Mouse (Mus musculus): ENCODE measurements around the gene Gm21188.
"Not testable (repeated sequence)": the region's sequence is repeated elsewhere in the genome, so short reads cannot be mapped to it uniquely, and the experiment has no call there.

The Gm21188 gene

DNA sequence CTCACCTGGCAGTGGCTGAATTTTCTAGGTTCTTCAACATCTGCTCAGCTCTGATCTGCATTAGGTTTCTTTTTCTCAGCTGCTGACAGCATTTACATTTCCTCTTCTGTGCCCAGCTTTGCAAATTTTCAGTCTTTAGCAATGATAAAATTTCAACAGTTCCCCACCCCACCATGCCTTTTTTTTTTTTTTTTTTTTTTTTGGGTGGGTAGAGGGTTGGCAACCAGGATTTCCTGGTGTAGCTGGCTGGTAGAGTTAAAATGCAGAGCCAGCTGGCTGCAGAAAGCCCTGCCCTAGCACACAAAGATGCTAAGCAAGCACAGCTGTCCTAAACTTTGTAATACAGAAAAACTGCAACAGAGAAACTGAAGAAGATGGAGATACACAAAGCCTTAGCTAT lies at the start of gene Gm21188:
Gm21188 (minus strand) TSS at position 110 of the 400 bp plus-strand sequence.
- DNase-seq = not testable (repeated sequence)

DNA sequence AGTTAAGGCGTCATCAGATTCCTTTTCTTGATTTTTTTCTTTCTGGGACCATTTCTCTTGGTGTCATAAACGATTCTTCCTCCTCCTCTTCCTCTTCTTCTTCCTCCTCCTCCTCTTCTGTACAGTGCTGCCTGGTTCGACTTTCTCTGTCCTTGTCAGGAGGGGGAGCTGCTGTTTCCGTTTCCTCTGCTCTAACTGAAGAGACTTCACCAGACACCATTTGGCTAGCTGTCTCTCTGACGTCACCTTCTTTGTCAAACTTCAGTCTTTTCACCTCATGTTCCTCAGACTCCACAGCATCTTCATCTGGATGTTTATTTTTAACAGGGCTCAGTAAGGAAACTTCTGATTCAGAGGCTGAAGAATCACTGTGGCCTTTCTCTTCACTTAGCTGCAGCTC lies 47.3 kb upstream of the Gm21188 start:
- not testable (repeated sequence) for DNase-seq

DNA sequence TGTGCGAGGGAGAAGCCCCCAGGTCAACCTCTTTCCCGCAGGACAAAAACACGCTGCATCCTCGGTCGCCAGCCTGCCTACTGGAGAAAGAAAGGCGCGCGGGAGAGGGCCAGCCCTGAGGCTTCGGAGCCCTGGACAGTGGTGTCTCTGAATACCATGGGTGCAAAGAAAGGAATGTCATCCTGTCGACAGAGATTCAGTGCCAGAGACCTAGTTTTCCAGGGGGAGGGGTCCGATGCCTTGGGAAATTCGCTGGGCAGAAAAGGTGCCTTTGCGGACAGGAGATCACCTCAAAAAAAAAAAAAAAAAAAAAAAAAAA lies 44.9 kb upstream of the Gm21188 start:
- DNase-seq = not testable (repeated sequence)

DNA sequence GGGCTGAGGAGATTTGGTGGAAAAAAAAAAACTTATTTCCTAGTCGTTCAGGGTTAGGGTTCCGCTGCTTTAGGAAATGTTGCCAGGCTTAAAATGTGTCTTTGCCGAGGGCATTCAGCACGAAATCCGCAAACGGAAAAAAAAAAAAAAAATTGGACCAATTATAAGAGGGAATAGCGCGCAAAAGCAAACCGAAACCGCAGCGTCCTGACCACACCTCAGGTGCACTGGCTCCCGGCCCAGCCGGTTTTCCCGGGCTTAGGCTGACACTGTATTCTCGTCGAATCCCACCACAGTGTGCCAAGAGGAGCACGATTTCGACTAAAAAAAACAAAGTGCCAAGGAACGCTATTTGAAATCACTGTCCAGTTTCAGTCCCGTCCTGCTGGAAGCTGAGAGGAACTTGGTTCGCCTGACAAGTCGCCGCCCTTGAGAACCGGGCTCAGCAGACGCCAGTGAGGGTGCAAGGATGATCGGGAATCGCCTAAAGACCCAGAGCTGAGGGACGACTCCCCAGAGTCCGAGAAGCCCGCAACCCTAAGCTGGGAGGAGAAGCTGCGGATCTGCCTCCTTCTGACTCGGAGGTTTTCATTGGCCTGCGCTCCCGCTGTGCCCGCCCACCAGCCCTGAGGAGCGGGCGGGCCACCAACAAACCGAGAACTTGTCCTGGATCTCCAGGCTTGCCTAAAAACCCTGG lies 44.4 kb upstream of the Gm21188 start:
- DNase-seq = not testable (repeated sequence)

DNA sequence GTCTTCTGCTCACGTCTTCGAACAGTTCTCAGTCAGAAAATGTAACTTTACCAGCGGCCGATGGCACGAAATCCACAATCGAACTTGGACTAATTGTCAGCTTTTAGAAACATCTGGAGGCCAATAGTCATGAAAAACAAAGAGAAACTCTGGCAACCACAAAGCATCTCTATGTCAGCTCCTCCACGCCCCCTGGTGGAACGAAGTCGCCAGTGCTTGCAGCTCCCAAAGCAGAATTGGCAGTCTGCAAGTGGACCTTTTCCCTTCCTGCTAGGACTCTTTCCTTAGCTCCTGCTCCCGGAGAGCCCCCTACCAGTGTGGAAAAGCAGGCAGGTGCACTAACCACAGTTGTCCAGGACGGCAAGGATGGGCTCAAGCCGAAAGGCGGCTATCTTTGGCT lies 41.0 kb upstream of the Gm21188 start:
- not testable (repeated sequence) for DNase-seq

DNA sequence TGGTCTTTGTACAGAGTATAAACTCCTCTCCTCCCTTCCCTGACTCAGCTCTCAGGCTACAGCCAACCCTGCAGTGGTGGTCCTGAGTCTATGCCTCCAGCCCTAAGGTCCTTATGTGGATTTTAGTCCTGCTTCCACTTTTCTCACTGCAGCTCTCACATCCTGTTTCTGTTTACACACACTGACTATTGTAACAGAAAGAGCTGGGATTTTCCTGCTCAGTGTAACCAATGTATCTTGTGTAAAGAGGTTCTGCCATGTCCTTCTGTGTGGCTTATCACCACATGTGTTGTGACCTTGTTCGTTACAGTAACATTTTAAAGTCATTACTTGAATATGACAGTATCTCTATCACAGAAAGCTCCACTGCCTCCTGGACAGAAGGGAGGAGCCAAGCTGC lies 27.6 kb upstream of the Gm21188 start:
- not testable (repeated sequence) for DNase-seq

DNA sequence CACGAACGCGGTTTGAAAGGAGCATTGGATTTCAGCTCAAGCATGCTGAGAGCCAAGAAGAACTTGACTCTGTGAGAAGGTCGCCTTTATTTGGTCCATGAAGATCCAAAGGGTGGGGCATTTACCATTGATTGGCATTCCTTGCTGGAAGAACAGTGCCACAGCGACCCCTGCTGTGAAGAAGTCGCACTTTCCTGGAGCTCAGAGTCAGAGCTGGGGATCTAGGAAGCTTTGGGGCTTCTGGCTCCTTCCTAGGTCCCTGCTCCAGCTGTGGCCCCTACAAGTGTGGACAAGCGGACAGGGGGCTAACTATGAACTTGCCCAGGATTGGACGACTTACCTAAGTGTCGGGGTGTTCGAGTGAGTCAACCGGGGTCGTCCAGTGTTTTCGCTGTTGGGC lies 18.9 kb upstream of the Gm21188 start:
- DNase-seq = not testable (repeated sequence)

DNA sequence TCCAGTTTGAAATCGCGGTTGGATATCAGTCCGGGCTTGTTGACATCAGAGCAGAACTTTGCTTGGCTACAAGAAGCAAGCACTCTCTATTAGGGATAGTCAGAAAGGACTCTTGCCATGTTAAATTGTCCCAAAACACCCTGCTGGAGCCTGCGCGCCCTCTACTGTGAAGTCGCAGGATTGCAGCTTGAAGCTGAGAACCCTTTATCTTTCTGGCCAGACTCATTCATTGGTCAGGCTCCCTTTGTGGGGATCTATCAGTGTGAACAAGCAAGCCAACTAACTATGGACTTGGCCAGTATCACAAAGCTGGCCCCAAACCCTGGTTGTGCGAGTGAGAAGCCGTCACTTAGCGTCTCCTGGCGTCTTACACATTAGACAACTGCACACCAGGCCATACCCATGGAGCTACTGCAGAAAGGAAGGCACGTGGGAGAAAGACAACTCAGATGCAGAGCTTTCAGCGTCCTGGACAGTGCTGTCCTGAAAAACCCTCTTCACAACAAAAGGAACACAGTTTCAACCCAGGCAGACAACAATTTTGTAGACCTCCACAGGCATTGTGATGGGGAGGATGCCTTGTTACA lies 18.1 kb upstream of the Gm21188 start:
- DNase-seq = not testable (repeated sequence)

DNA sequence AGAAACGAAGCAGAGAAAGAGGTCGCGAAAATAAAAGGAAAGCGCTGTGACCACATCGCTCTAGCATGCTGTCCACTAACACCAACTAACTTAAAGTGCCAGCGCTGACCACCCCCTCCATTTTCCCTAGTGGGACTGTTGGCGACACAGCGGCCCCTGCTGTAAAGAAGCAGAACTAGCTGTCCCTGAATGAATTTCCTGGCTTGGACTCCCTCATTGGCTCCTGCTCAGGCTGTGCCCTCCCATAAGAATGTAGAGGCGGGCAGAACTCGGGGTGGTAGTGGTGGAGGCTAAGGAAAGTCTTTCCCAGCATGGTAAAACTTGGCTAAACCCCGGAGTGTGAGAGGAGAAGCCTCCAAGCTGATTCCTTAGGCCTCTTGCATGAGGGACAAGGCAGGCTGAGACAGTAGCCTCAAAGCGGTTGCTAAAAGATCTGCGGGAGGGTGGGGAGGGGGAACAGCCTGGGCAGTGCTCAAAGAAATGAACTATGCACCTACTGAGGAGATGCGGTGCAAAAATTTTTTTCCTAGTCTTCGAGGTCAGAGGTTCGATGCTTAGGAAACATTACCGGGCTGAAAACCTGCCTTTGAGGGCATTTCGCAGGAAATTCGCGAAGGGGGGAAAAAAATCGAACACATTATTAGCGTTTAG lies 11.6 kb upstream of the Gm21188 start:
- DNase-seq = not testable (repeated sequence)

DNA sequence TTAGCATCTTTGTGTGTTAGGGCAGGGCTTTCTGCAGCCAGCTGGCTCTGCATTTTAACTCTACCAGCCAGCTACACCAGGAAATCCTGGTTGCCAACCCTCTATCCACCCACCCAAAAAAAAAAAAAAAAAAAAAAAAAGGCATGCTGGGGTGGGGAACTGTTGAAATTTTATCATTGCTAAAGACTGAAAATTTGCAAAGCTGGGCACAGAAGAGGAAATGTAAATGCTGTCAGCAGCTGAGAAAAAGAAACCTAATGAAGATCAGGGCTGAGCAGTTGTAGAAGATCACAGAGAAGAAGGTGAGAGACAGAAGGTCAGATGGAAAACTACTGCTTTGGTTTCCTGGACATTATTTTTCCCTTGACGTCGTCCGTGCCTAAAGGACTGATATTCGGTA lies 10.9 kb upstream of the Gm21188 start:
- not testable (repeated sequence) for DNase-seq

DNA sequence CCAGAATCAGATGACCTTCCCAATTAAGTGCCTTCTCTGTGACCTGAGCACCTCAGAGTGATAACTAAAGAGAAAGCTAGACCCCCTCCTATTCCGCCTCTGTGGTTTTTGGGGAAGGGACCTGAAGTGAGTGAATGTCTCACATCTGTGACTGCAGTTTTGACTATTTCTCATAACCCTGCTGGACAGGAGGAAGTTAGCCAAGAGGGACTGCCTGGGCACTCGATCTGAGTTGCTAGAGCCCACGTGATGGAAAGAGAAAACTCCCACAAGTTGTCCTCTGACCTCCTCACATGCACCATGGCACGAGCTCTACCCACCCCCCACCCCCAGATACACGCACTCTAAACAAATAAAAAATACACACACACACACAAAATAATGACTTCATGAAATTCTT lies 3.4 kb downstream of the Gm21188 start:
- DNase-seq = not testable (repeated sequence)

DNA sequence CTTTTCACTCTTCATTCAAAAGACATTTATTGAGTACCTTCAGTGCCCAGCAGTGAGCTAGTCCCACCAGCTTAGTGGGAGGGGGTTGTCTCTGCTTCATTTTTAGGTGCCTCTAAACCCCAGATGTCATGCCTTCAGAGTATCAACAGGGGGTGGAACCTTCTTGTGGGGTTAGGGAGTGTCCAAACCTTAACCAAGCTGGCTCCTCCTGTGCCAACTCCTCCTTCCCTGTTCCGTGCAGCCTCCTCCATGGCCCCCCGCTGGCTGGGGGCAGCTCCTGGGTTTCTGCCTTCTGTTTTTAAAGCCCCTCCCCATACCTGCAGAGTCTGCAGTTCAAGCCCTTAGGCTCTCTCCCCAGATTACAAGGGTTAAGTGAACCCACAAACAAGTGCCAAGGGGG lies 3.8 kb downstream of the Gm21188 start:
- not testable (repeated sequence) for DNase-seq

DNA sequence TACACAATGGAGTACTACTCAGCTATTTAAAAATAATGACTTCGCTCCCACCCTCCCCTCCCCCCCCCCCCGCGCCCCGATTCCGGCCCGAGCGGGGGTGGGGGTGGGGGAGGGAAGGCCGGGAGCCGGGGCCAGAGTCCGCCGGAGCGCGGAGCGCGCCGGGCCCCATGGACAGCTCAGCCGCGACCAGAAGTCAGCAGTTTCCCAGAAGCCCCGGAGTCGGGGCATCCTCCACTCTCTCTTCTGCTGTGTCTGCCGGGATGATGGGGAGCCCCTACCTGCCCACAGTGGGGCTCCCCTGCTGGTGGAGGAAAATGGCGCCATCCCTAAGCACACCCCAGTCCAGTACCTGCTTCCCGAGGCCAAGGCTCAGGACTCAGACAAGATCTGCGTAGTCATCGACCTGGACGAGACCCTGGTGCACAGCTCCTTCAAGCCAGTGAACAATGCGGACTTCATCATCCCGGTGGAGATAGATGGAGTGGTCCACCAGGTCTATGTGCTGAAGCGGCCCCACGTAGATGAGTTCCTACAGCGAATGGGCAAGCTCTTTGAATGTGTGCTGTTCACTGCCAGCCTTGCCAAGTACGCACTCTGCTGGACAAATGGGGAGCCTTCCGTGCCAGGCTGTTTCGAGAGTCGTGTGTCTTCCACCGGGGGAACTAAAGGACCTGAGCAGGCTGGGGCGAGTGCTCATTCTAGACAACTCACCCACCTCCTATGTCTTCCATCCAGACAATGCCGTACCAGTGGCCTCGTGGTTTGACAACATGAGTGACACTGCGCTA lies 5.4 kb downstream of the Gm21188 start:
- not testable (repeated sequence) for DNase-seq

DNA sequence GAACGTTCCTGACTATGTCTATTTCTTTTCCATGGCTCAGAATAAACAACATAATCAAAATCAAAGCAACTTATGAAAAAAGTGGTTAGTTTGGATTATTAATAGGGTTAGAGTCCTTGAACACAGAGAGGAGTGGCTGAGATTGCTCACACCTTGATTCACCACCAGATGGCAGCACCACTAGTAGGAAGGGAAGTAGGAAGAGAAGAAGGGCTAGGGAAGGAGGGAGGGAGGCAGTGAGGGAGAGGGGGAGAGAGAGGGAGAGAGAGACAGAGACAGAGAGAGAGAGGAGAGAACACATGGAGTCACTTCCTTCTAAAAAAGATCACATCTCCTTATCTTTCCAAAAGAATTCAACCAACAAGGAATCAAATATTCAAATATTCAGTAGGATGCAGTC lies 10.8 kb downstream of the Gm21188 start:
- DNase-seq = peak; percentile 41

DNA sequence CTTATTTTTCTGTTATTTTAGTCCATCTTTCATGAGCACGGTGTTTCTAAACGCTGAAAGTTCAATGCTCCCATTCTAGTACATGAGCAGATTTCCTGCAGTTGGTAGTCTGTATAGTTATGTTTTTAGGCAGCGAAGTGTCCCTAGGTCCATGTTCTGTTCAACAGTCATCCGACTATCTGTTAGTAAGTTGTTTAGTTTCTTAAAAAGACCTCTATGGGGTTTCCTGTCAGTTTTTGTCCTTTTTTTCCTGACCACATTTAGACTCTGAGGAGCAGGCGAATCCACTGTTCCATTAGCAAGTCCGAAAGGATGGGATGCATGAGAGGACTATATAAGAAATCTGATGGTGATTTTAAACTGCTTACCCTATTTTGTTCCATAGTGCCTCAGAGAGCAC lies 14.1 kb downstream of the Gm21188 start:
- DNase-seq = not testable (repeated sequence)

DNA sequence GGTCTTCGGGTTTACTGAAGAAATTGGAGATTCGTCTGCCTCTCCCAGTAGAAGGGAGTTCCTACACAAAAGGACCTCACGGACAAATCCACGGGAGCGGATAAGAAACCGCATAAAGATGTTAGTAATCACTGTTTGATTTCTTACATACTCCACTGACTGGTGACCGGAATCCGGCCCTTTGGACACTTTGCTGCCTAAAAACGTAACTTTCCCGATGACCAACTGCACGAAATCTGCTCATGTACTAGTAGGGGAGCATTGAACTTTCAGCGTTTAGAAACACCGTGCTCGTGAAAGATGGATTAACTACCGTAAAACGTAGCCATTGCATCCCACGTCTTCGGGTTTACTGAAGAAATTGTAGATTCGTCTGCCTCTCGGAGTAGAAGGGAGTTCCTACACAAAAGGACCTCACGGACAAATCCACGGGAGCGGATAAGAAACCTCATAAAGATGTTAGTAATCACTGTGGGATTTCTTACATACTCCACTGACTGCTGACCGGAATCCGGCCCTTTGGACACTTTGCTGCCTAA lies 15.3 kb downstream of the Gm21188 start:
- not testable (repeated sequence) for DNase-seq

DNA sequence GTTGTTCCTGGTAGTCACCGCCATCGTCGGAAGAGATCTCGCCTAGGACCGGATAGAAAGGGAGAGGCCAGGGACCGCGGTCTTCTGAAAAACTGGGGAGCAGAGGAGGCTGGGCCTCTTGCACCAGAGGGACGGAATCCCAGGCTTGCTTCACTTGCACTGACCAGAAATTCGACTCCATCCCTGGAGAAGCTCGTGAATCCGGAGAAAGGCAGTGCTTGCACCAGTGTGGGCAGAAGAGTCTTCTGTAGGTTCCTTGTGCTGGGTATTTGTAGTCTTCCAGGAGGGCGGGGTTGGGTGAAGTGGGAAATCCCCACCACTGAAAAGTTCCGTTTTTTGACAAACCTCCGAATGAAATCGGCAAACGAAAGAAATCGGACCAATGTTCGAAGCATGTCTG lies 16.8 kb downstream of the Gm21188 start:
- not testable (repeated sequence) for DNase-seq

DNA sequence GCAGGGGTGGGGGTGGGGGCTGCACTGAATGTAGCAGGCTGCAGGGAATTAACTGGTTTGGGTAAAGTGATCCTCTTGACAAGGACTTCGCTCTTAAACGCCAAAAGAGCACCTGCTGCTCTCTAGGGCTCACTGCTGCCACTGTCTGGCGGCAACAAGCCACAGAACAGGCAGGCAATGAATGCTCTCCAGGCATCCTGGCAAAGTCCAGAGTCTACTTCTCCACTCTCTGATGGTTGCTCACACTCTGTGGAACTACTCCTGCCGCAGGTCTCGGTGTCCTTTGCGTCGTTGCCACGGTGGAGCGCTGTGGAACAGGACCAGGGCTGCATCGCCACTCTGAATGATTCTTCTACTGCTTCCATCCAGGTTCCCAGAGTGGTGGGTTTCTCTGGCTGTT lies 17.4 kb downstream of the Gm21188 start:
- DNase-seq = not testable (repeated sequence)

DNA sequence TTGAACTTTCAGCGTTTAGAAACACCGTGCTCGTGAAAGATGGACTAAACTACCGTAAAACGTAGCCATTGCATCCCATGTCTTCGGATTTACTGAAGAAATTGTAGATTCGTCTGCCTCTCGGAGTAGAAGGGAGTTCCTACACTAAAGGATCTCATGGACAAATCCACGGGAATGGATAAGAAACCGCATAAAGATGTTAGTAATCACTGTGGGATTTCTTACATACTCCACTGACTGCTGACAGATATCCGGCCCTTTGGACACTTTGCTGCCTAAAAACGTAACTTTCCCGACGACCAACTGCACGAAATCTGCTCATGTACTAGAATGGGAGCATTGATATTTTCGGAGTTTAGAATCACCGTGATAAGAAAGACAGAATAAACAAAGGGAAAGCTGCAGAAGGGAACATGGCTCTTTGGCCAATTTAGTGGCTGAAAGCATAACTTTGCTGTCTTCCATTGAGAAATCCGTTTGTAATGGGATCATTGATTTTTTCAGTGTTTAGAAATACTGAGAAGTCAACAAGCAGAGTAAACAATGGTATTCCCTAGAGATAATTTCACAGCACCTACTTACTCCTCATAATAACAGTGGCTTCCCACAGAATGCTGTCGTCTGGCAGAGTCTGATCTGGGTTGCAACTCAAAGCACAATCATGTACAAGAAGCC lies 18.3 kb downstream of the Gm21188 start:
- peak; percentile 54 for DNase-seq

DNA sequence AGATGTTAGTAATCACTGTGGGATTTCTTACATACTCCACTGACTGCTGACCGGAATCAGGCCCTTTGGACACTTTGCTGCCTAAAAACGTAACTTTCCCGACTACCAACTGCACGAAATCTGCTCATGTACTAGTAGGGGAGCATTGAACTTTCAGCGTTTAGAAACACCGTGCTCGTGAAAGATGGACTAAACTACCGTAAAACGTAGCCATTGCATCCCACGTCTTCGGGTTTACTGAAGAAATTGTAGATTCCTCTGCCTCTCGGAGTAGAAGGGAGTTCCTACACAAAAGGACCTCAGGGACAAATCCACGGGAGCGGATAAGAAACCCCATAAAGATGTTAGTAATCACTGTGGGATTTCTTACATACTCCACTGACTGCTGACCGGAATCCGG lies 20.3 kb downstream of the Gm21188 start:
- not testable (repeated sequence) for DNase-seq

DNA sequence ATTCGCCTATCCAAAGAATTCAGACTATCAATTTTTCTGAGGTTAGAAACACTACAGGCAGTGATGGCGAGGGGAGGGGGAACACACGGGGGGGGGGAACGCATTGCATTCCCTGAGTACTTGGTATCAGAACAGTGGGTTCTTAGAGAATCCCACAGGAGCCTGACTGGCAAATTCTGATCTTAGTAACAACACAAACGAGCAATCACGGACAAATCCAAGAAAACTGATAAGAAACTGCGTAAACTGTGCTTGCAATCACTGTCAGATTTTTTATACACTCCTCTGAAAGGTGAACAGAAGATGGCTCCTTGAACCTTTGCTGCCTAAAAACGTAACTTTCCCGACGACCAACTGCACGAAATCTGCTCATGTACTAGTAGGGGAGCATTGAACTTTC lies 24.6 kb downstream of the Gm21188 start:
- not testable (repeated sequence) for DNase-seq

DNA sequence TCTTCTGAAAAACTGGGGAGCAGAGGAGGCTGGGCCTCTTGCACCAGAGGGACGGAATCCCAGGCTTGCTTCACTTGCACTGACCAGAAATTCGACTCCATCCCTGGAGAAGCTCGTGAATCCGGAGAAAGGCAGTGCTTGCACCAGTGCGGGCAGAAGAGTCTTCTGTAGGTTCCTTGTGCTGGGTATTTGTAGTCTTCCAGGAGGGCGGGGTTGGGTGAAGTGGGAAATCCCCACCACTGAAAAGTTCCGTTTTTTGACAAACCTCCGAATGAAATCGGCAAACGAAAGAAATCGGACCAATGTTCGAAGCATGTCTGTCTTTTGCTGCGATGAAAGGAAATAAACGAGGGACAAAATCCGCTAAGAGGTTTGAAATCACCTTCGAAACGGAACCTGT lies 25.1 kb downstream of the Gm21188 start, which contains the start of gene Gm36079:
Gm36079 (minus strand) TSS at position 101 of the 400 bp plus-strand sequence.
- not testable (repeated sequence) for DNase-seq
